Mouse (Mus musculus): ENCODE results near the gene Kif2a. TPM values are rescaled to one million over a fixed set of nuclear protein-coding genes. Genes with fewer than 3 reads are reported as not detected.
"Not testable (repeated sequence)": the region's sequence is repeated elsewhere in the genome, so short reads cannot be mapped to it uniquely, and the experiment has no call there.

Kif2a gene
- polyA plus RNA-seq, 1 experiment from 2014 or later, result 16.5 TPM

DNA sequence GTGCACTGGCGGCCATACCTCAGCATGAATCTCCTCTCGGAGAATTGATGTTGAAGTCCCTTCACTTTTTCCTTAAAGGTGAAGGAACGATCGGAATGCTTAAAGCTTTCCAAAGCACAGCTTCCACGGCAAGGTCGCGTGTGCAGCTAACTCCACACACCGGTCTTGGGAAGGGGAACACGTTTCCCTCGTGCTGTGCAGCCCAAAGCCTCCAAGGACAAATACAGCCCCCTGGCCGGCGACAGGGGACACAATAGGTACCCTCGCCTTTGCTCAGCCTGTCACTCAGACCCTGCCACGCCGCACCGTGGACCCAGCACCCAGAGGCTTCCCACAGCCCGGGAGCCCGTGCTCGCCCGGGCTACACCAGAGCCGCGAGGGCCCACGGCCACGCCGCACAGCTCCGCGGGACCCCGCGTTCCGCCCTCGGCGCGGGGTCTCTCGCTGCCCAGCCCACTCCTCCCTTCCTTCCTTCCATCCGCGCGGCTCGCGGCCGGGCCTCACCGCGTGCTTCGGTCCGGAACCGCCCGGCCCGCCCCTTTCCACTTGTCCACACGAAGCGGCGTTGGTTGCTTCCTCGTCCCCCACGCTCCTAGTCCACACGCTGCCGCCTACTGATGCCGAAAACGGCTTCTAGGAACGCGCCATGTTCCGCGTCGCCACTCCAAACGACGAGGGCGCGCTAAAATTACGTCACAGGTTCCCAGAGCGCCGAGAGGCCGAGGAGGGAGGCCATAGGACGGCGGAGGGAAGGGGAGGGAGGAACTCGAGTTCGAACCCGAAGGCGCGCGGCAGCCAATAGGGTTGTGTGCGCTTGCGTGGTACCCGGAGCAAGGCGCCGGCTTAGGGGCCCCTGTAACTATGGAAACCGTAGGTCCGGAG is 85.4 kb downstream of the Kif2a start, which contains the start of gene Ipo11:
TSS of gene Ipo11 (minus strand) at position 703 of the 882 bp plus-strand sequence.
- Histone ChIP-seq H3K9ac (ENCODE audit: low read length) (peak within 1 kb of the TSS; percentile 91), H3K9me3 (ENCODE audit: control insufficient read depth, low read length) (no peaks in the 10 kb centered on the region), H3K4me3 (ENCODE audit: low read depth, low read length) (peak within 1 kb of the TSS; percentile 94), H3K27me3 (replicated peaks; ENCODE audit: control insufficient read depth, insufficient read depth, low read length) (no peaks in the 10 kb centered on the region), H3K4me1 (replicated peaks; ENCODE audit: control insufficient read depth, insufficient read depth, low read length) (peaks cover 6% of the 10 kb centered on the region), H3K4me2 (ENCODE audit: low read length) (peak within 1 kb of the TSS; percentile 67), H3K27ac (ENCODE audit: low read depth) (peak within 1 kb of the TSS; percentile 83), H3K36me3 (ENCODE audit: control insufficient read depth, insufficient read depth, low read length) (no peaks in the 10 kb centered on the region)
- WGBS, result under 1% methylated on average over 84 of the region's 84 CpGs
- ATAC-seq (replicated peaks; ENCODE audit: low FRiP score, low TSS enrichment, low read depth) (peak; percentile 96), DNase-seq (ENCODE audit: low spot score) (peak; percentile 96)

DNA sequence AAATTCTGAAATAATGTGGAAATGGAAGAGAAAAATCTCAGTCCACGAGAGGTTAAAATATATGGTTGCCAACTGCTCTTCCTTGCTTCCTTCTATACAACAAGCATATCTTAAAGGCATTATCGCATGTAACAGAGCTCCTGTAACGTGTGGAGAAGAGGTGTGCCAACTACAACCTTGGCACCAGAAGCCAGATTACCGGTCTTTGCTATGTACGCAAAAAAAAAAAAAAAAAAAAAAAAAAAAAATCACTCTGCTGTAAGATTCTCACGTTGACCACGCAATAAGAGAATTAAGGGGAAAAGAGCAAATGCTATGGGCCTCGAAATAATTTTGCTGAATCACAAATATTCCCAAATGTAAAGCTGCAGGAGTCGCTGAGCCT is 86.1 kb downstream of the Kif2a start:
- Histone ChIP-seq H3K9ac (ENCODE audit: low read length) (peak overlapping the region; percentile 91), H3K4me1 (replicated peaks; ENCODE audit: control insufficient read depth, insufficient read depth, low read length) (peaks cover 6% of the 10 kb centered on the region), H3K27ac (ENCODE audit: low read depth) (peak overlapping the region; percentile 83; the same call in 1 of the 2 replicates), H3K4me2 (ENCODE audit: low read length) (peak overlapping the region; percentile 67), H3K36me3 (ENCODE audit: control insufficient read depth, insufficient read depth, low read length) (no peaks in the 10 kb centered on the region), H3K27me3 (replicated peaks; ENCODE audit: control insufficient read depth, insufficient read depth, low read length) (no peaks in the 10 kb centered on the region), H3K4me3 (ENCODE audit: low read depth, low read length) (peak overlapping the region; percentile 94), H3K9me3 (ENCODE audit: control insufficient read depth, low read length) (no peaks in the 10 kb centered on the region)
- WGBS, result 8% methylated on average over 9 of the region's 9 CpGs
- ATAC-seq (replicated peaks; ENCODE audit: low FRiP score, low TSS enrichment, low read depth), result no peak
- DNase-seq (ENCODE audit: low spot score), result no peak

DNA sequence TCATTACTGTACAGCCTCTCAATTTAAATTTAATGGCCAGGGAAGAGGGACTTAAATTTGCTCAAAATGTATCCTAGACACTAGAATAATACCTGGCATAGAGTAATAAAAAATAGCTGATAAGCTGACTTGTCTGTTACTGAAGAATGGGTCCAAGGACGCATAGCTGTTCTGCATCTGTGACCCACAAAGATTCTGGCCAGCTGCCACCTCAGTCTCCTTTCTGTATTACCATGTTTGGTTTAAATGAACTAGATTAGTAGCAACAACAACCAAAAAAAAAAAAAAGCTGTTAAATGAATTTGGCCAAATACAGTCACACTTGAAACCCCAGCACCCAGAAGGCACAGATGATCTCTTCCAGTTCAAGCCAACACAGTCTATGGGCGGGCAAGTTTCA is 92.7 kb downstream of the Kif2a start:
- no peak overlapping the region for H3K27ac ChIP-seq (ENCODE audit: low read depth)
- H3K4me2 ChIP-seq (ENCODE audit: low read length), result no peak overlapping the region
- no peaks in the 10 kb centered on the region for H3K4me1 ChIP-seq (replicated peaks; ENCODE audit: control insufficient read depth, insufficient read depth, low read length)
- no peak for DNase-seq (ENCODE audit: low spot score)
- peaks cover 12% of the 10 kb centered on the region for H3K9me3 ChIP-seq (ENCODE audit: control insufficient read depth, low read length)
- no peak overlapping the region for H3K9ac ChIP-seq (ENCODE audit: low read length)
- ATAC-seq (replicated peaks; ENCODE audit: low FRiP score, low TSS enrichment, low read depth), result no peak
- H3K4me3 ChIP-seq (ENCODE audit: low read depth, low read length), result no peak overlapping the region
- 87% methylated on average over 2 of the region's 2 CpGs for WGBS
- H3K36me3 ChIP-seq (ENCODE audit: control insufficient read depth, insufficient read depth, low read length), result peaks cover 6% of the 10 kb centered on the region; the same call in 1 of the 2 replicates
- no peaks in the 10 kb centered on the region for H3K27me3 ChIP-seq (replicated peaks; ENCODE audit: control insufficient read depth, insufficient read depth, low read length)

DNA sequence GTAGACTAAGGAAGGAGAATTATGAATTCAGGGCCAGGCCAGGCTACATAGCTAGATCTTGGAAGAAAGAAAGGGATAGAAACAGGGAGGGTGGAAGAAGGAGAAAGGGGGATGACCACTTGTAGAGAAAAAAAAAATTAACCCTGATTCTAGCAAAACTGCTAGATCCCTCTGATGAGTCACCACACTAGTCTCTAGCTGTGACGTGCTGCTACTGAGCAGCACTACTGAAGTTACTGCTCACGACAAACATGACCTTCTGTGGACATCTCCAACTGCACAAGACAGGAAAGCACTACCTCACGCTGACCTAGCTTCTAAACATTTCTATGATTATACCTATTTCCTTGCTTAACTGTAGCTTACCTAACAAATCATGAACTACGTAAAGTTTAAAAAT is 93.6 kb downstream of the Kif2a start:
- ATAC-seq (replicated peaks; ENCODE audit: low FRiP score, low TSS enrichment, low read depth) (no peak), DNase-seq (ENCODE audit: low spot score) (no peak)
- 96% methylated on average over 4 of the region's 4 CpGs for WGBS
- no peak overlapping the region for H3K27ac ChIP-seq (ENCODE audit: low read depth)
- no peaks in the 10 kb centered on the region for H3K4me1 ChIP-seq (replicated peaks; ENCODE audit: control insufficient read depth, insufficient read depth, low read length)
- H3K36me3 ChIP-seq (ENCODE audit: control insufficient read depth, insufficient read depth, low read length), result peaks cover 15% of the 10 kb centered on the region
- no peak overlapping the region for H3K4me2 ChIP-seq (ENCODE audit: low read length)
- H3K4me3 ChIP-seq (ENCODE audit: low read depth, low read length), result no peak overlapping the region
- H3K9me3 ChIP-seq (ENCODE audit: control insufficient read depth, low read length), result peaks cover 12% of the 10 kb centered on the region
- no peaks in the 10 kb centered on the region for H3K27me3 ChIP-seq (replicated peaks; ENCODE audit: control insufficient read depth, insufficient read depth, low read length)
- H3K9ac ChIP-seq (ENCODE audit: low read length), result no peak overlapping the region

DNA sequence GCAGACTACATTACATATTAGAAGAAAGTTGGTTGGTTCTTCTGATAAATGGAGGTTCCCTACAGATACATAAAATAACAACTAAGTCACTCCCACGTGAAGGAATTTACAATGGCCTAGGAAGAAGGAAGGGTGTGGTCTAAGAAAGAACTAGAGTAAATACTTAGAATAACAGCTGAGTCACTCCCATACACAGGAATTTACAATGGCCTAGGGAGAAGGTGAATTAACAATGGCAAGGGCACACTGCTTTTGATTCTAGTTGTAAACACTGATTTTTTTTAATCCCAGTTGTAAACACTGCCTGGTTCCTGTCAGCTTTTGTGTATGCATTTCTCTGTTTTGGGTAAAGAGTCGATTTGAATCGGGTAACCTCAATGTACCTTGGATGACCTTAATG is 96.0 kb downstream of the Kif2a start:
- WGBS, result 92% methylated on average over 3 of the region's 3 CpGs
- peaks cover 30% of the 10 kb centered on the region for H3K36me3 ChIP-seq (ENCODE audit: control insufficient read depth, insufficient read depth, low read length)
- not testable (repeated sequence) for ATAC-seq (replicated peaks; ENCODE audit: low FRiP score, low TSS enrichment, low read depth)

DNA sequence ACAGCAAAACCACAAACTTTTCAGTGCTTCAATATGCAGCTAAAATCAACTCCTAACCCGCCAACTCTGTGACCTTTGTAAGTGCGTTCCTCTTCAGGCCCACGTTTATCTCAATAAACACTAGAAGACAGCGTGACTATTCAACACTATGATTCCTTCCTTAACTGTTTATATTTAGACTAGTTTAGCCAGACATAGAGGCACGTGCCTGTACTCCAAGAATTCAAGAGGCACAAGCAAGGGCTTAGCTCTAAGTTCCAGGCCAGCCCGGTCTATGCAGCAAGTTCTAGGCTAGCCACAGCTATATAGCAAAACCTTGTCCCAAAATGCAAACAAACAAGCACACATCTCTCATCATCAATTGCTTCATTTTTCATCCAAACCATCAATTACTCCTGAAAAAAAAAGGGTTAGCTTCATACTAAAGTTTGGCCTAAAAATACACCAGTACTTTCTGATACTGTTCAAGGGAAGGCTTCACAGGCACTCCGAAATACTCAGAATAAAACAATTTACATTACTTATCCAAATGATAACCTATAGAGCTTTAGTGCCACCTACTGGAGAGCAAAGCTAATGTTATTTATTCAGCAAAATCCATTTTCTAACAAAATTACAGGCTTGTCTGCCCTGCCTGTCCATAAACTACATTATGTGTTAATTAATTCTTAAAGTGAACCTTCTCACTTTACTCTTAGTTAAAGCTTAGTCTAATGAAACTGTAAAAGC is 103.4 kb downstream of the Kif2a start:
- H3K4me3 ChIP-seq (ENCODE audit: low read depth, low read length), result no peak overlapping the region
- H3K36me3 ChIP-seq (ENCODE audit: control insufficient read depth, insufficient read depth, low read length), result peaks cover 33% of the 10 kb centered on the region
- H3K27me3 ChIP-seq (replicated peaks; ENCODE audit: control insufficient read depth, insufficient read depth, low read length), result no peaks in the 10 kb centered on the region
- DNase-seq (ENCODE audit: low spot score) (no peak), ATAC-seq (replicated peaks; ENCODE audit: low FRiP score, low TSS enrichment, low read depth) (no peak)
- no peak overlapping the region for H3K4me2 ChIP-seq (ENCODE audit: low read length)
- no peak overlapping the region for H3K27ac ChIP-seq (ENCODE audit: low read depth)
- no peaks in the 10 kb centered on the region for H3K9me3 ChIP-seq (ENCODE audit: control insufficient read depth, low read length)
- H3K4me1 ChIP-seq (replicated peaks; ENCODE audit: control insufficient read depth, insufficient read depth, low read length), result no peaks in the 10 kb centered on the region
- no peak overlapping the region for H3K9ac ChIP-seq (ENCODE audit: low read length)
- WGBS, result 51% methylated on average over 7 of the region's 7 CpGs

More for the DNA sequence above, 96.0 kb downstream of the Kif2a start:
- H3K4me2 ChIP-seq (ENCODE audit: low read length); H3K27me3 ChIP-seq (replicated peaks; ENCODE audit: control insufficient read depth, insufficient read depth, low read length); H3K9ac ChIP-seq (ENCODE audit: low read length); DNase-seq (ENCODE audit: low spot score); H3K4me1 ChIP-seq (replicated peaks; ENCODE audit: control insufficient read depth, insufficient read depth, low read length); H3K4me3 ChIP-seq (ENCODE audit: low read depth, low read length); H3K27ac ChIP-seq (ENCODE audit: low read depth): not testable (repeated sequence)
- peaks cover 12% of the 10 kb centered on the region for H3K9me3 ChIP-seq (ENCODE audit: control insufficient read depth, low read length)

DNA sequence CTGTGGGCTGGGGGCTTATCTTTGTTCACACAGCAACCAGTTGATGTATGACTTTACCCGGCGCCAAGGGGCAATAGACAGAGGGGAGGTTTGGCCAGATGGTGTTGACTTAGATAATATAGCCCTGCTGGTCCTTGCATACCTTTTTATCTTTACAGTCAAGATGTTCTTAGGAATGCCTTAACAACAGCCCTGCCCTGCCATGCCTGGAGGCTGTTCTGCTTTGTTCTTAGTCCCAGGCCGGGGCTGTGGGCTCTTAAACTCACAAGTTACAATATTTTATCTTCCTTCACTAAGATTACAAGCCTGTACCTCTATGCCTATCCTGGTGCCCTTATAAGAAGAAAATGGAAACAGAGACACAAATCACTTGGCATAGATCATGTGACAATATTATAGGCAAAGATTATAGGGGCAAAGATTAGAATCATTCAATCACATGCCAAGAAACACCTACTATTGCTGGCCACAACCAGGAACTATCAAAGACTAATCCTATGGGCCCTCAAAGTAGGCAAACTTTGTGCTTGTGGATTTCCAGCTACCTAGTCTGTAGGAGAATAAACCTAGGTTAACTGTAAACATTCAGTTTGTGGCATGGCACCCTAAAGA is 108.7 kb downstream of the Kif2a start:
- Histone ChIP-seq H3K4me2 (ENCODE audit: low read length) (no peak overlapping the region), H3K9ac (ENCODE audit: low read length) (no peak overlapping the region), H3K27ac (ENCODE audit: low read depth) (no peak overlapping the region), H3K27me3 (replicated peaks; ENCODE audit: control insufficient read depth, insufficient read depth, low read length) (no peaks in the 10 kb centered on the region), H3K9me3 (ENCODE audit: control insufficient read depth, low read length) (no peaks in the 10 kb centered on the region), H3K36me3 (ENCODE audit: control insufficient read depth, insufficient read depth, low read length) (peaks cover 27% of the 10 kb centered on the region), H3K4me3 (ENCODE audit: low read depth, low read length) (no peak overlapping the region), H3K4me1 (replicated peaks; ENCODE audit: control insufficient read depth, insufficient read depth, low read length) (no peaks in the 10 kb centered on the region)
- DNase-seq (ENCODE audit: low spot score) (no peak), ATAC-seq (replicated peaks; ENCODE audit: low FRiP score, low TSS enrichment, low read depth) (no peak; the same call in 1 of the 2 replicates)
- WGBS, result 30% methylated on average over 3 of the region's 3 CpGs

DNA sequence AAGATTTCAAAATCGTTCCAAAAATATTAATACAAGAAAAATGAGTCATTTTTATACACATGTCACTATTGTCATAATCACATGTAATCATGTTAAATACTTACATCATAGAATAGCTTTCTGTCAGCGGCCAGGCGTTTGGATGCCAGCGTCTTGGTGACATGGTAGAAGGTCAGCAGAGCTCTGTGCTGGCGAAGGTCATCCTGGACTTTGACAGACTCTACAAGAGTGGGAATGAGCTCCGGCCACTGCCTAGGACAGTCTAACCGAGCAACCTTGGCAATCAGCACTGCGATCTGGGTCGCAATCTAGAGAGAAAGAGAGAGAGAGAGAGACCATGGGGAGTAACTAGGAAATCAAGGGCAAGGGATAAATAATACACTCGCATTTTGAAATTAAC is 111.8 kb downstream of the Kif2a start:
- WGBS, result 96% methylated on average over 10 of the region's 10 CpGs
- peaks cover 42% of the 10 kb centered on the region for H3K36me3 ChIP-seq (ENCODE audit: control insufficient read depth, insufficient read depth, low read length)
- no peak for ATAC-seq (replicated peaks; ENCODE audit: low FRiP score, low TSS enrichment, low read depth)
- no peak for DNase-seq (ENCODE audit: low spot score)
- no peaks in the 10 kb centered on the region for H3K4me1 ChIP-seq (replicated peaks; ENCODE audit: control insufficient read depth, insufficient read depth, low read length)
- H3K27ac ChIP-seq (ENCODE audit: low read depth), result no peak overlapping the region
- no peaks in the 10 kb centered on the region for H3K27me3 ChIP-seq (replicated peaks; ENCODE audit: control insufficient read depth, insufficient read depth, low read length)
- no peak overlapping the region for H3K9ac ChIP-seq (ENCODE audit: low read length)
- H3K9me3 ChIP-seq (ENCODE audit: control insufficient read depth, low read length), result no peaks in the 10 kb centered on the region
- H3K4me3 ChIP-seq (ENCODE audit: low read depth, low read length), result no peak overlapping the region
- no peak overlapping the region for H3K4me2 ChIP-seq (ENCODE audit: low read length)

Data from intestine, embryonic 14.5 days (tissue).